Mouse (Mus musculus) left cerebral cortex, postnatal 4 days (tissue): ENCODE results near the gene Gm49342. TPM values are rescaled to one million over a fixed set of nuclear protein-coding genes. Genes with fewer than 3 reads are reported as not detected.
"Not testable (repeated sequence)": the region's sequence is repeated elsewhere in the genome, so short reads cannot be mapped to it uniquely, and the experiment has no call there.

Experiments
- DNase-seq: peaks from one replicate; pipeline ENCODE4 v3.0.0-alpha.2; 2022
- intact Hi-C: fragments of 180-260 bp; cut with DNase I; formaldehyde crosslinking; loops from one replicate; pipeline ENCODE4 v1.15.1; 2025
- total RNA-seq, 2 experiments: library from RNA; stranded (reverse); gene quantifications; 2 replicates each; pipeline ENCODE4 v1.2.3; 2021

Gm49342 gene
- total RNA-seq, 2 experiments from 2014 or later = 8.0 to 10.6 TPM

GRCm38 (mm10) chr14:50931493-50932020, 12.8 kb upstream of the Gm49342 start:
- no peak for DNase-seq
- intact Hi-C loops = loop anchor here (5.0 kb wide), 1 partner anchor 131 kb away; no protein-coding TSS in a partner anchor

- no peak for DNase-seq
- intact Hi-C loops = no loop called here
Observed at GRCm38 (mm10) chr14:50936649-50937048, 7.7 kb upstream of the Gm49342 start.

GRCm38 (mm10) chr14:50938119-50938908, 6.0 kb upstream of the Gm49342 start:
- intact Hi-C loops = no loop called here
- no peak for DNase-seq

DNA sequence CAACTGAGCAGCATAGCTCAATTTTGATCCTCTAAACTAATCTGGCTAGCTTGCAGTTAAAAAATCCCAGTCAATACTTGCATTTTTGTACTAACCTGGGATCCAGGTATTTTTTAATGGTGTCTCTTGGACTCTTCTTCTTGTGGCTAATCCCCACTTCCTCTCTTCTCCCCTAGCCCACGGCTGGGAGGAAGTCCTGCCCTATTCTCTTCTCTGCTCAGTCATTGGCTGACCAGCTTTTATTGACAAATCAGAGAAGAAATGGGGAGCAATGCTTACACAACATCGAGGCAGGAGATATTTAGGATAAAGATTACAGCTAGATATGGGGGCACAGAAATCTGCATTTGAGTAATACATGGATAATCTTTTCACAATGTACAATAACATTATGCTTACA, 5.4 kb upstream of the Gm49342 start:
- no peak for DNase-seq
- intact Hi-C loops = no loop called here

DNA sequence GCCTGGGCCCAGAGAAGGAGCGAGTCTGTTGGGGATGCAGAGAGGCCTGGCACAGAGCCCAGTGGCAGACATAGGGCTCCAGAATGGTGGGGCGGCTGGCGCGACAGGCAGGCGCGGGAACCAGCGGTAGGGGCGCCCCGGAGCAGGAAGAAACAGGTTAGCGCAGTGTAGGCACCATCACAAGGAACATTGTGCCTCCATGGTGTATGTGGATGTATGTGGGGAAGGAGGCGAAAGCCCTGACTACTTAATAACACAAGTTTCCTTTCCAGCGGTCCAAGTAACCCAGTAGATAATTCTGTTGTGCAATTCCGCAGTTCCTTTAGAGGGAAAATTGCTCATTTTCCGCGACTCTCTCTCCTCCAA, 334 bp downstream of the Gm49342 start:
- intact Hi-C loops, DNase-seq: not testable (repeated sequence)

- intact Hi-C loops = not testable (repeated sequence)
Observed at GRCm38 (mm10) chr14:50945081-50945480, 764 bp downstream of the Gm49342 start.

DNA sequence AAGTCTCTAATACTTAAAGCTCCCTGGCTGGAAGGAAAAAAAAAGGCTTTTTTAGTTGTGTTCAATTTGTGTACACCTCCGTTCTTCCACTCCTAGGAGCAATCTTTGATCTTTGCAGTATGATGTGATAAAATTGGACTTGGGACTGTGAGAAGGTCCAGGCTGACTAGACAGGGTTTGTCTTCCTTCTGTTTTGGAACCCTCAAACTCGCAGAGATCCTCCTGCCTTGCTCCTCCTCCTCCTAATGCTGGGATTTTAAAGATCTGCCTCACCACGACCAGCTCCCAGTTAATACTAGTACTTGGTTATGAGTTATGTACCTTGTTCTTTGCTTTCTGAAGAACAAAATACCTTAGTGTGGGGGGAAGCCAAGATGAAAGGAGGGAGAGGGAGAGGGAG, 1.2 kb downstream of the Gm49342 start:
- DNase-seq, intact Hi-C loops: not testable (repeated sequence)

More at GRCm38 (mm10) chr14:50945081-50945480, 764 bp downstream of the Gm49342 start:
- DNase-seq = not testable (repeated sequence)

- intact Hi-C loops = no loop called here
- no peak for DNase-seq
Observed at GRCm38 (mm10) chr14:50955487-50955886, 11.2 kb downstream of the Gm49342 start.

DNA sequence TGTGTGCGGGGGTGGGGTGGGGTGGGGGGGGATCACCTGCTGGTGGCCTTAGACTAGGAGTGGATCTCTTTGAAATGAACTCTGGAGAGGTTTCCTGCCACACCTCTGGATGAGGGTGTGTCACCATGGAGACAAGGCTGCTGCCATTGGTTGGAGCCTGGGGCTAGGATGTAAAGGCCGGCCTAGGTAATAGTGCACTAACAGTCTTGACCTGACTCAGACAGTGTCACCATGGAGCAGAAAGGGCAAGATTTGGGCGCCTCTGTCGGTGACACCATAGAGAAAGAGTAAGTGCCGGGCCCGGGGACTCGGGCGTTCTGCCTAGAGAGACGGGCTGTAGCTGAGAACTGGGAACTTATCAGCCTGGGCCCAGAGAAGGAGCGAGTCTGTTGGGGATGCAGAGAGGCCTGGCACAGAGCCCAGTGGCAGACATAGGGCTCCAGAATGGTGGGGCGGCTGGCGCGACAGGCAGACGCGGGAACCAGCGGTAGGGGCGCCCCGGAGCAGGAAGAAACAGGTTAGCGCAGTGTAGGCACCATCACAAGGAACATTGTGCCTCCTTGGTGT, 11.7 kb downstream of the Gm49342 start, which contains the start of gene Pnp2:
Pnp2 (plus strand) TSS at position 51 of the 567 bp plus-strand sequence.
- intact Hi-C loops = not testable (repeated sequence)
- peak; percentile 75 for DNase-seq

GRCm38 (mm10) chr14:50956724-50957123, 12.4 kb downstream of the Gm49342 start:
- DNase-seq, intact Hi-C loops: not testable (repeated sequence)

- DNase-seq, intact Hi-C loops: not testable (repeated sequence)
Observed at GRCm38 (mm10) chr14:50957146-50957545, 12.8 kb downstream of the Gm49342 start.

GRCm38 (mm10) chr14:50958289-50958995, 14.1 kb downstream of the Gm49342 start:
- DNase-seq, intact Hi-C loops: not testable (repeated sequence)

DNA sequence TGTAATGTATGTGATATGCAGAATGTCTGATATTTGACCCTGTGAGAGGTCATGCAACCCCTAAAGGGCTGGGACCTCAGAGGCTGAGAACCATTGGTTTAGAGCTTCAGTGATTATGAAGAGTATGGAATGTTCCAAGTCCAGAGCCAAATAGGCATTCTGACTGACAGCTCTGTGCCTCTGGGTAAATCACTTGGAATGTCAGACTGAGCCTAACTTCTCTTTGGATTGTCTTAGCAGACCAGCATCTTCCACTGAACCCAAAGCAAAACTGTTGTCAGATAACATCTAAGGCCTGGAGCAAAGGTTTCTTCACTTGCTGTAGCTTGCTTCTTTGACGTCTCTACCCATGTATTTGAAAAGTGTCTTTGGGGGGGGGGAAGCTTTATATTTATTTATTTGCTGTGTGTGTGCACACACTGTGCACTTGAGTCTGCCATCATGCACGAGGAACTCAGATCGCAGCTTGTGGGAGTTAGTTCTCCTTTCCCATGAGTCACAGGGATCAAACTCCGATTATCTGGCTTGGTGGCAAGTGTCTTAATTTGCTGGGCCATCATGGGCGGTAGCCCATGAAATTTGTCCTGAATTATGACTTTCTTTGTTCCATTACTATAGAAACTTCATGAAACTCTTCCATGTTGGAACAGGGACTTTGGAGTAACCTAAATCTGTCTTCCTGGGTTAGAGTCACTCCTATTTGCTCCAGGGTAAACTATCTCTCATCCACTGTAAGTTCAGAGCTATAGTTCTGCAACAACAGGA, 24.1 kb downstream of the Gm49342 start:
- intact Hi-C loops = no loop called here
- no peak for DNase-seq

DNA sequence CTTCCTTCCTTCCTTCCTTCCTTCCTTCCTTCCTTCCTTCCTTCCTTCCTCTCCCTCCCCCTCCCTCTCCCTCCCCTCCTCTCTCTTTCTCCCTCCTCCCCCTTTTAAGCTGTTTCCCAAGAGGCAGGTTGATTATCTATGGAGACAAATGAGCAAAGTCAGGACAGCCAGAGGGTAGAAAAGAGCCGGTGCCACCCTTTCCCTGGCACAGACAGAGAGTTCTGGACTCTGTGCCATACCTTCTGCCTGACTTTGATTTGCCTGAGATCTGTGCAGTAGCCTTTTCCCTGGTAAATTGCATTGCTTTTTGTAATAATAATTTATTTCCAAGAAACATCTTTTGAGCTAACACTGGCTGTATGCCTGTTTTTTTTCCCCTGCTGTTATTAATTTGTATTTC, 24.7 kb downstream of the Gm49342 start:
- DNase-seq = peak; percentile 9
- intact Hi-C loops = no loop called here

GRCm38 (mm10) chr14:50969558-50970544, 25.5 kb downstream of the Gm49342 start:
- peak; percentile 36 for DNase-seq
- intact Hi-C loops = no loop called here

DNA sequence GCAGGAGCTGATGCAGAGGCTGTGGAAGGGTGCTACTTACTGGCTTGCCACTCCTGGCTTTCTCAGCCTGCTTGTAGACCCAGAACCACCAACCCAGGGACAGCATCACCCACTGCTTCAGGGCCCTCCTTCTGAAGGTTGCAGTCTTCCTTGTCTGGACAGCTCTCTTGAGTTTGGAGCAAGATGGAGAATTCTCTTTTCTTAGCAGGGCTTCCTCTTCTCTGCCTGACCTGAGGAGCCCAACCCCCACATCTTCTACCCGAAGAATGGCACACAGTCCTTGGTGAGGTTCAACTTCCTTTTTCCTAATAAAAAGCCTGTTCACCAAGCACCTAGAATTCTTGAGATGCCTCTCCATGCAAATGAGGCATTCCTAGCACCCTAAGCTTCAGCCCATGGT, 26.5 kb downstream of the Gm49342 start:
- DNase-seq = no peak
- intact Hi-C loops = no loop called here

GRCm38 (mm10) chr14:50973054-50973453, 28.7 kb downstream of the Gm49342 start:
- intact Hi-C loops, DNase-seq: not testable (repeated sequence)

- intact Hi-C loops = no loop called here
- DNase-seq = no peak
Observed at GRCm38 (mm10) chr14:50973700-50974099, 29.4 kb downstream of the Gm49342 start.

- no peak for DNase-seq
- intact Hi-C loops = no loop called here
Observed at GRCm38 (mm10) chr14:50975001-50975400, 30.7 kb downstream of the Gm49342 start.
